Mouse (Mus musculus): ENCODE data around the gene Cecr2. TPM values are rescaled to one million over a fixed set of nuclear protein-coding genes. Genes with fewer than 3 reads are reported as not detected.
"Not testable (repeated sequence)": the region's sequence is repeated elsewhere in the genome, so short reads cannot be mapped to it uniquely, and the experiment has no call there.

The Cecr2 gene
- total RNA-seq, 4 experiments from 2014 or later = 6.0 to 15.5 (median 13.8) TPM

DNA sequence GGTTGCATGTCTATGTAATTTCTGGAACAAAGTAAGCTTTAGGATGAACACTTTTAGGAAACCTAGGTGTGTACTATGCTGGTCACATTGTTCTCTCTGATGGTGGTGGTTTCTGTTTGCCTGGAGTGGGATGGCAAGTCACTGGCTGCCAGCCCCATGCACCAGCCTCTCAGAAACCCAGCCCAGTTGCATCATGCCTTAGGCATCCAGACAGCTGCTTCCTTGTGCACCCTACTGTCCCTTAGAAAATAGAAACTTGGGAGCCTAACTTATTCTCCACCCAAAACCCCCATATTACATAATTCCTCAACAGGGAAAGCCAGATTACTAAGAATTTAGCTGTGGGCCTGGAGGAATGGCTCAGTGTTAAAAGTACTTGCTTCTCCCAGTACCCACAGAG lies 105.9 kb downstream of the Cecr2 start:
- peak in 1 of 2 experiments; percentile 15 for DNase-seq (ENCODE audit: low spot score in 2 of 2)

DNA sequence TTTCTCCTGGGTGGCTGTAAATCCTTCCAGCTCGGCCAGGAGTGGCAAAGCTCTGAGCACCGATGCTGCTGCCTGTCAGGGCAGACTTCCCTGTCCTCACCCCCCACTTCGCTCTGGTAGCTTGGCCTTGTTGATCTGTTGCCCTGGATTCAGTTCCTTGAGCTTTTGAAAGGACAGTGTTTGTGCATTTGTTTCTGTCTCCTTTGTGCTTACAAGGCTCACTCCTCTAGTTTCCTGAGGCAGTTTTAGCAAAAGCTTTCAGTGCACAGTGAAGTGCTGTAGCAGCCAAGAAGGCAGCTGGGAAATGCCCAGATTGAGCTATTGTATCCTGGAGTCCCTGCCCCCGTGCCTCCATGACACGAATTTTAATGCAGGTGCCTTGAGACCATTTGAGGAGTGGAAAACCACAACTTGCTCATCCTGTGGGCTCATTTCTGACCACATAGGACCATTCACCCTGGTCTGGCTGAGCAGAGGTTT lies 107.0 kb downstream of the Cecr2 start, which contains the start of gene Slc25a18:
Gene Slc25a18 (plus strand): TSS at position 430 of the 480 bp plus-strand sequence.
- no peak for DNase-seq (ENCODE audit: low spot score in 2 of 2)

DNA sequence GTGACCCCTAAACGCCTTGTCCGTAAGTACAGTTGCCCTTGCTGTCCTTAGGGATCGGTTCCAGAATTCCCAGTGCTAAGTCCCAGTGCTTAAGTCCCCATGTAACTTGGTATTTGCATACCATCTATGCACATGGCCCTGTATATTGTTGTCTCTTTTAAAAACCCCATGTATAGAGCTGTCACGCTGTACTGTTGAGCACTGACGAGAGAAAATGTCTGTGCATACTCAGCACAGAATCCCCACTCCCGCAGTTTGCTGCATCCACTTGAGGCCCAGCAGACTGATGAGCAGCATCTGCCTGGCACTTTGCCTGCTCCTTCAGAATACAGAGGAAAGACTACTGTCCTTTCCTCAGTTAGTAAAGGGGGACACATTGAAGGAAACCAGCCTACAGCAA lies 107.6 kb downstream of the Cecr2 start:
- DNase-seq (ENCODE audit: low spot score in 2 of 2) = no peak

DNA sequence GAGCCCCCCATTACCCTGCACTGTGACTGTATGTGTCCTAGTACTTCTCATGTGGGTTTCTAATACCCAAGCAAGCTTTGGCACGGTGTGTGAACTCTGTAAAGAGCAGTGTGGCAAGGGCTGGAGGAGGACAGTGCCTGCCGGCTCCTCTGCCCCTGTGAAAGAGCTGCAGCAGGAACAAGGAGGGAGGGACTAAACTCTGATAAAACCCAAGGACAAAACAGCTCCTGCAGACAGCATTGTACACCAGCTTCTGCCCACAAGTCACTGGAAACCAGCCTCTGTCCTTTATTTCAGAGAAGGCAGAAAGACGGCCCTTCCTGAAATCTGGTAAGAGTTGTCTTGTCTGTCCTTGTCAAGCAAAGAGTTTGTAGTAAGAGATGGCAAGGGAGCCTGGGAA lies 110.1 kb downstream of the Cecr2 start:
- DNase-seq (ENCODE audit: low spot score in 2 of 2) = no peak

DNA sequence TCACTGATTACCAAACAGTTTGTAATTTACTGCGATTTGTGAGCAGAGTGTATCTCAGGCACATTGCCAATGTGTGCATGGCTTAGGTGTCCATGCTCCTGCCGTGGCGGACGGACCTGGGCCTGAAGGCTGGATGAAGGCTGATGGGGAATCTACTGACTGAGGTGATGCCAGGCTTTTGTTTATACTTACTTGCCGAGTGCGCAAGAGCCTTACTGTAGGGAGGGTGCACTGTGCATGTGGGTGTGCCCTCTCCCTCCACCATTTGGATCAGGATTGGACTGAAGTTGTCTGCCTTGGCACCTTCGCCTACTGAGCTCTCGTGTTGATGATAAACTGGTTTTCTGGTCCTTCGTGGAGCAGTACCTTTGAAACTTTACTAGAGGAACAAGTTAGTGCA lies 111.4 kb downstream of the Cecr2 start:
- no peak for DNase-seq (ENCODE audit: low spot score in 2 of 2)

DNA sequence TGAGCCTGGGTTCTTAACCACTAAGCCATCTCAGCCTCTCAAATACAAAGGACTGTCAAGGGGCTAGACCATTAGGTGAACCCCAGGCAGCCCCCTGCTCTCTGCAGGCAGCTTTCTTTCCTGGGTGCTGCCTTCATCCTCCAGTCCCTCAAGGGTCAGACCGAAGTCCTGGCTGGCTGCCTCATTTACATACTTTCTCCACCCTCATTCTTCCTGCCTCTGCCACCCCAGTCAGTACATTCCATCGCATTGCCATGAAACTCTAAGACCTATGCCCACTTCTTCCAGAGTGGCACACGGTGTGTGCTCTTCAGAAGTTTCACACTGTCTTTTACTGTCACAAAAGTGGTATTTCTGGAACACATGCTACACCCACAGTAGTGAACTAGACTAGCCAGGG lies 112.1 kb downstream of the Cecr2 start:
- no peak for DNase-seq (ENCODE audit: low spot score in 2 of 2)

- DNase-seq (ENCODE audit: low spot score in 2 of 2) = no peak
Measured at GRCm38 (mm10) chr6:120782948-120783347, 116.8 kb downstream of the Cecr2 start.

- DNase-seq (ENCODE audit: low spot score in 2 of 2) = no peak
Measured at GRCm38 (mm10) chr6:120784351-120784750, 118.2 kb downstream of the Cecr2 start.

GRCm38 (mm10) chr6:120788068-120788607 lies 122.0 kb downstream of the Cecr2 start:
- no peak for DNase-seq (ENCODE audit: low spot score in 2 of 2)

- DNase-seq (ENCODE audit: low spot score in 2 of 2) = no peak
Measured at GRCm38 (mm10) chr6:120788904-120789303, 122.7 kb downstream of the Cecr2 start.

DNA sequence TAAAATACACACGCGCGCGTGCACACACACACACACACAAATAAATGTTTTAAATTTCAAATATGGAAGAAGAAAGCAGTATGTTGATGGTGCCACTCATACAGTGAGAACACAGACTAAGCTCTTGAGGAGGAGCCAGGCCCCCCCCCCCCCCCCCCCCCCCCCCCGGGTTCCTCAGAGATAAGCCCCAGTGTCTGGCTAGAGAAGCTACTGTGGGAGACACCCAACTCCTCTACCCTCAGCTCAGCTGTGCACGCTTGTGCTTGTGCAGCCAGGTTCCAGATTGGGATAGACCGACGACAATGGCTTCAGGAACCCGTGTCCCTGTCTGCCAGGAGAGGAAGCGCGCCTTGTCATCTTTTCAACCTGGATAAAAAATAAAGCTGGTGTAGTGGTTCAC lies 124.0 kb downstream of the Cecr2 start:
- DNase-seq (ENCODE audit: low spot score in 2 of 2) = no peak

- DNase-seq (ENCODE audit: low spot score in 2 of 2) = no peak
Measured at GRCm38 (mm10) chr6:120790717-120791116, 124.5 kb downstream of the Cecr2 start.

DNA sequence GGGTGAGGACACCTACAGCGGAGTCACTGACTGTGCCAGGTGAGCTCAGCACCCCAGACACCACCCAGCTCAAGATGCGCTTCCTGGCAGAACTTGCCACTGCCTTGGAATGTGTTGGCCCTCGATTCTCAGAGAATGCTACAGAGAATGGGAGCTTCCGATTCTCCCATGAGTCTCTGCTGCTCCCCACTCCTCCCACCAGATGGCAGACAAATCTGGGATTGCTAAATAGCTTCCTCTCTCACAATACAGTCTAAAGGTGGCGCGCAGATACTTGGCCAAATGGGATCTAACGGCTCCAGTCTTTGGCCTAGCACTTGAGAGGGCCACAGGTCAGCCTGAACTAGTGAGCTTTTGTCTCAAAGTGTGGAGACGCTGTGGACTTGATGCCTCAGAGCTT lies 126.8 kb downstream of the Cecr2 start:
- no peak for DNase-seq (ENCODE audit: low spot score in 2 of 2)

DNA sequence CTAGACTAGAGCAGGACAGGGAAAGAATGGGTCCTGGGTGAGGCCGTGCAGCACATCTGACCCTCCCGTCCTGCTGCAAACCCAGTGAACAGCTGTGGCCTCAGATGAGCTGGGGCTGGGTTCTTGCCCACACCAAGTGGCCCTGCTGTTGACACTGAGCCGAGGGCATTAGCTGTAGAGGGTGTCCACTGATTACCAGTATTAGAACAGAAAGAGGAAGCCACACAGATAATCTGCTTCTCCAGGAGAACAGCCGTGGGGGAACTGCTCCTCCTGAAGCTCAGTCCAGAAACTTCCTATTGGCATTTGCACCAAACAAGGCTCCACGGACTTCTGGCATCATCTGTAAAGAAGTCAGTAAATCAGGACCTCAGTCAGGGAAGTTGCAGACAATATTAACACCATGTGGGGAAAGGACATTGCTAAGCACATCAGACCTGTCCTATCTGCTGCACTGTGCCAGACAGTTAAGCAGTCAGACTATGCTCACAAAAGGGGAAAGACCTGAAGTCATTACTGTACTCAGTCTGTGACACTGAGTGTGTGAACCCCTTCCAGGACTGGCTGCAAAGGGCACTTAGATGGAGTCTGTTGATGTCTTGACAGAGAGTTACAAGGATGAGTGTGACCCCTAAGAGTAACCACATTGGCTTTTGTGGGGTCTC lies 129.4 kb downstream of the Cecr2 start:
- peak; percentile 18 to 48 for DNase-seq (ENCODE audit: low spot score in 2 of 2)

- DNase-seq (ENCODE audit: low spot score in 2 of 2) = no peak
Measured at GRCm38 (mm10) chr6:120796111-120796510, 129.9 kb downstream of the Cecr2 start.

DNA sequence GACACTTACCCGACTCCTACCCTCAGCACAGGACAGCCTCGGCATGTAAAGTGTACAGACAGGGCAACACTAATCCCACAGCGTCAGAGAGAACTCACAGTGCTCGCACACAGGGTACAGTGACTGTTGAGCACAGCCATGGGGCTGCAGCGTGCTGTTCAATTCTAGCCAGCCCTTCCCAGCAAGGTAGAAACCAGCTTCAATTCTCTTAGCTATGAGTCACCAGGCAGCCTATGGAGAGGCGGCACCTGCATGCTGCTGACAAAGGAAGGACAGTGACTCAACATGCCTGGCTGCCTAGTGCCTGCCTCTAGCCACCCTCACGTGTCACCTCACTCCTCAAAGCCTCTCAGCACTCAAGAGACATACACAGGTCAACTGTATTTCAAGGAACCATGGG lies 131.8 kb downstream of the Cecr2 start:
- DNase-seq (ENCODE audit: low spot score in 2 of 2) = no peak

- no peak for DNase-seq (ENCODE audit: low spot score in 2 of 2)
Measured at GRCm38 (mm10) chr6:120798905-120799304, 132.7 kb downstream of the Cecr2 start.

- no peak for DNase-seq (ENCODE audit: low spot score in 2 of 2)
Measured at GRCm38 (mm10) chr6:120799581-120800041, 133.4 kb downstream of the Cecr2 start.

DNA sequence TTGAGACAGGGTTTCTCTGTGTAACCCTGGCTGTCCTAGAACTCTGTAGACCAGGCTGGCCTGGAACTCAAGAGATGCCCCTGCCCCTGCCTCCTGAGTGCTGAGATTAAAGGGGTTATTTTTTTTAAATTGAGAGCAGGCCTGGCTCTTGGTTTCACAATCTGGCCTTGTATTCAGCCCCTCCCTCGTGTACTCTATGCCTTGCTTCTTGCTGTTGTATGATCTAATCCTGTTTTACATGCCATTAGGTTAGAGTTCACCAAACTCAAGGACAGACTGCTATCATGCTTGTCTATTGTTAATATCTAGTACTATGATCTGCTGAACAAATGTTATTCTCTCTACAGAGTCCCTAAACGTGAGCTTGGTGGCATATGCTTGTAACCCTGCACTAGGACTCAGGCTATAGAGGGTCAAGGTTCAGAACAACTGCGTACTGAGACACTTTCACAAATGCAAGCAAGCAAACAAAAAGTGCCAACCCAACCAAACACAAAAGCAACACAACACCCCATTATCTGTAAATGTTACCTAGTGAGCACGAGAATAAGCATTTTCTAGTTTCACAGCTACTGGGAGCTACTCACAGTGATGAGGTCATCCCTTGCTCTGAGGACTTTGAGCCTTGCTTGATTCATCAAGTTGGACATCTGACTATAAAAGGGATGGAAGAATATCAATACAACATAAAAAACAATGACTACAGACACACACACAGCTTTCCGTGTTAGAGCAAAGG lies 141.0 kb downstream of the Cecr2 start:
- no peak for DNase-seq (ENCODE audit: low spot score in 2 of 2)

DNA sequence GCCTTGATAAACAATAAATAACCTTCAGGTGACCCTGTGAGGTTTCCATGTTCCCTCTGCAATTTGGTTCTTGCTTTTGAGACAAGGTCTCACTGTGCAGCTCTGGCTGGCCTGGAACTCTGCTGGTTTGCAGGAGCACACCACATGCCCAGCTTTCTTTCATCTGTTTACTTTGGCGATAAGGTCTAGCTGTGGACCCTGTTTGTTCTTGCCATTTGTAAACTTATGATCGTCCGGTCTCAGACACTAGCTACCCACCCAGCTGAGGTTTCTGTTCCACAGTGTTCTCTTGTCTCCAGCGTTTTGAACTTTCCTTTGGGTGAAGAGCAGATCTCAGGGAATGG lies 141.5 kb downstream of the Cecr2 start:
- no peak for DNase-seq (ENCODE audit: low spot score in 2 of 2)

GRCm38 (mm10) chr6:120811999-120812398 lies 145.8 kb downstream of the Cecr2 start:
- DNase-seq (ENCODE audit: low spot score in 2 of 2) = not testable (repeated sequence)

DNA sequence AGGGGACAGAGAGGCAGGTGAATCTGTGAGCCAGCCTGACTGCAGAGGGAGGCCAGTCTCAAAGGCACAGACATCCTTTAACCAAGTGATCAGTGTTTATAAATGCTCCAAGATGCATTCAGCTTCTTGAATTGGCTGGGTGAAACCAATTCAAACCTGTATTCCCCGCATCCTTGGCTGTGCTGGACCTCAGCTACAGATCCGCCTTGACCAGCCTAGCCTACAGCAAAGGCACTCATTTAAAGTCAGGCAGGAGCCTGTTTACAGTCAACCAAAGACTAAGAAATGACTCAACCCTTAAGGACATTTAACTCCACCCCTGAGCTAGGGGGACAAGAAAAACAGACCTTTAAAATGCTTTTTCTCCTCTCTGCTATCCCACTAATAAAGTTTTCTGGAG lies 153.1 kb downstream of the Cecr2 start:
- DNase-seq (ENCODE audit: low spot score in 2 of 2) = no peak

GRCm38 (mm10) chr6:120820144-120820543 lies 154.0 kb downstream of the Cecr2 start:
- no peak for DNase-seq (ENCODE audit: low spot score in 2 of 2)

Data from gastrocnemius, adult 8-10 months (tissue).